Mouse (Mus musculus) kidney, postnatal 14 days (tissue): ENCODE data around the gene Siah1b.

Source experiments
- DNase-seq: peaks from one replicate; pipeline ENCODE4 v3.0.0; 2022; ENCODE audit warnings: mixed read lengths

The Siah1b gene

DNA sequence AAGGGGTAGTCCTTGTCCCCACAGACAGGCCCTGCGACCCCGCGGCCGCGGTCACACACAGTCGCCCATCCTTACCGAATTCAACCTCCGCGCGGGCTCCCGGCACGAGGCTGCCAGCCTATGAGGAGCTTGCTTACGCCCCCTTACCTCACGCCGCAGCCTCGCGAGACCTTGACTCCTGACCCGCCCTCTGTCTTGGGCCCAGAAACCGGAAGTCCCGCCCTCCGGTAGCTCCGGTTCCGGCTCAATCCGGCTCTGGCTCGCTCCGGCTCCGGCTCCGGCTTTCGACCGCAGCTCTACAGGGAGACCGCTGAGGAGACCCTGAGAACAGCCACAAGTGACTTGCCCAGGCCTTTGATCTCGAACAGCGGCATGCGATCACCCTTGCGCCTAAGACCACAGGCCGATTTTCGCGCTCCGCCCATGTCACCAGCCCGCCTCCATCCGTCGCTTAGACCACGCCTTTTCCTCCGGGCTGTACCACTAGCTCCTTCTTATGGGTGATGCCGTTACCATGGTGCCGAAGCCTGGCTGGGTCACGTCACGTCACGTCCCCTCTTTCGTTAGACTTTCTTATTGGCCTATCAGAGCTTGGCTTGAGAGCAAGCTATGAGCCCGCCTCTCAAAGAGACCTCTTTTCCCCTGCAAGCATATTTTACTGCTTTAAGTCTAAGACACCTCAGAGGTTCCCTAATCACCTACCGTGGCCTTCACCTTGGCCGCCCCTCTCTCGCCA, at the start of gene Siah1b:
TSS of gene Siah1b (minus strand) at position 454 of the 736 bp plus-strand sequence.
- peak; percentile 94 for DNase-seq

DNA sequence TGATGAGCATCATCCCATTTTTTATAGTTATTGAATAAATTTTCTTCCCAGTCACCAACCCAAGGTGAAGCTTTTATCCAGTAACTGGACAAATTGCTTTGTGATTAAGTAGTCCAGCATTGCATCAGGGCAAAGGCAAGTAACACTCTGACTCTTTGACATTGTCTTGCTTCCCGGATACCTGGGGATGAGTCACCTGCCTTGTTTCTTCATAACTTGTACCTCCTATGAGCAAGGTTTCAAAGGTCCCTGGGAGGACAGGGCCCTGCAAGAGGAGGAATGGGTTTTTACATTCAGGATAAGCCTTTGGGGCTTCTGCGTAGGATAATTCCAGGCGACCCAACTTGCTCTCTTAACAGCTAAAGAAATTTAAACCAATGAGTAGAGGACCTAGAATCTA, 47.6 kb upstream of the Siah1b start:
- DNase-seq, result no peak

DNA sequence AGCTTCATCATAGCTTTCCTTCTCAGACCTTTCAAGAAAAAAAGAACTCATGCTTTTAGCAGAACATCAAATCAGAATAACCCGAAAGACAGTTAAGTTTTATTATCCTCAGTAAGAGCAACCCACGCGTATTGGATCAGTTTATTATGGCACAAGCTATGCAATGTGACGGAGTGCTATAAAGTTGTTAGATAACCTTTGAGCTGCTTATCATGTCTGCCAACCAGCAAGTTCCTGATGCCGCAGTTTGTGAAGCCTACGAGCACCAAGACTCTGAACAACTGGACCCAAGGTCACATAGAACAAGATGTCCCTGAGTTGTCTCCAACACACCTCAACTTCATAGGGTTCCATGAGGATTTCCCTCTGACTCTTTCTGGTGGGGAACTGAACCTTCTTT, 37.5 kb upstream of the Siah1b start:
- DNase-seq, result no peak

DNA sequence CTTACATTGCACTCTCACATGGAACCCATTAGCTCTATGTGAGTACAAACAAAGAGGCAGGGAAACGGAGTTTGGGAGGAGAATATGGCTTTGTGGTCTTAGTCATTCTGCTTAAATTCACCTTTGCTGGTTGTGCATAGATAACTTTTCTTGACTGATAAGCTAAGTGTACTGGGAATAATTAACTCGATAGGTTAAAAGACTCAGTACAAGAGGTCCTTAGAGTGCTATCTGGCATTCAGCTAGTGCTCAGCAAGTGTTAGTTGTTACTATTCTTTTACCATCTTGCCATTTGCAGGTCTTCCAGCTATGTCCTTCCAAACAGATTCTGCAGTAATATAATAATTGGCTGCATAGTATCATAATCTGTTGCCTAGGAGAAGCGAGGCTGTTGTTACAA, 34.9 kb upstream of the Siah1b start:
- DNase-seq, result no peak

DNA sequence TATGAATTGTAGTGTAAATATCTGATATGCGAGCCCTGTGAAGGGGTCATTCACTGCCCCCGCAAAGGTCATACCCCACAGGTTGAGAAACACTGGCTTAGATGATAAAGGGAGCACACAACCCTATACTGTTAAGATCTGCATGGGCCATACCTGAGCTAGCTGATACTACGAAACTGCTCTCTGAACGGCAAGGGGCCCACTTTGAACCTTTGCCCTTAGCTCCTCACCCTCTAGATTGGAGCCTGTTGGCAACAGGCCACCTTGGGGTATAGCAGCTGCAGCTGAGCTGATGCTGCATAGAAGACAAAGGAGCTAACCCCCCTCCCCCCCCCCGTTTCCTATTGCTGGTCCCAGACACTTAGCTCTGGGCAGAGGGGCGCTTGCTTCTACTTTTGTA, 26.4 kb upstream of the Siah1b start:
- DNase-seq, result no peak

DNA sequence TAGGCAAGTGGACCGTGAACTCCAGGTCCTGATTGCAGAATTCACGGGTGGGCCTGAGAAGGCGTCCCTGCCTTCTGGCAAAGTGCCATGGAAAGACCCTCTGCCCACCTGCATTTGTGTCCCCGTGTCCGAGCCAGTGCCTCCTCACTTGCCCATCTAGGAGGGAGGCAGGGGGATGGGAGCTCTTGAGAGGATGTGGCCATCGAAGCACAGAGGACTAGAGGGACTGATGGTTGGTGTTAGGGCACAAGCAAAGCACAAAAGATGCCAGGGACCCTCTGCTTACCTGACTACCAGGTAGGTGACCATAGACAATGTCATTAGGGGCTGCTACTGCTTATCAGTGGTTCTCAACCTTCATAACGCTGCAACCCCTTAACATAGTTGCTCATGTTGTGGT, 25.9 kb upstream of the Siah1b start:
- no peak for DNase-seq

- DNase-seq, result peak; percentile 17
Measured at GRCm38 (mm10) chrX:164101483-164101882, 25.2 kb upstream of the Siah1b start.

DNA sequence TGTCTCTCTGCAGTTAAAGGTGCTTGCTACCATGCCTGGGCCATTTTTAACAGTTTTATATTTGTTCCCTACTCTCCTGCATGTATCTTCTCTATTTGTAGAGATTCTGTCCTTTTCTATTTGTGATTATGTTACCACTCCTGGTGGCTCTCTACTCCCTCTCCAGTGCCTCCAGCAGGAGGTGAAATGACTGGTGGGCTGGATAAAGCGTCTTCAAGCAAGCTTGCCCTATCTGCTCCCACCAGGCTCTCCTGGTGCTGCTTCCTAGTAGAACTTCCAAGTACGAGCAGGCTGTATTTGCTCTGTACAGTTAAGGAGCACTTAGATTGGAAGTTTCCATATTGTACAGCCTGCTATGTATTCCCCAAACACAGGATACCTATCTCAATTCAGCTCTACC, 19.5 kb upstream of the Siah1b start:
- DNase-seq, result no peak

DNA sequence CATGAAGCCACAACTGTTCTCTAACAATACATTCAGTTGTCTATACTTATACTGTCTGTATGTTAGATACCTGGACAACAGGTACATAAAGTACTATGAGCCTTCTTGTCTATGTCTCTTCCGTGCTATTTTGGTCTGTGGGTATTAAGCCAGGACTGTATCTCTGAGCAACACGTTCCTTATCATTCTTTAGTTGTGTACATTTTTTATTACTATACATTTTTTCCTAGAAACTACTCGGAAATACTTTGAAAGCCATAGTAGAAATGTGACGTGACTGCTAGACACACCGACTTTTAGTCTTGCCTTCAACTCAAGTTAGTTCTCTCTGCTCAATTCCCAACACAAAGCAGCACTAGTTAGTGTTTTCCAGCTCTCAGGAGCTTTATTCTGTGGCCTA, 17.1 kb upstream of the Siah1b start:
- DNase-seq, result no peak

- DNase-seq, result no peak
Measured at GRCm38 (mm10) chrX:164092300-164093169, 16.2 kb upstream of the Siah1b start.

- DNase-seq, result no peak
Measured at GRCm38 (mm10) chrX:164089916-164090315, 13.6 kb upstream of the Siah1b start.

- no peak for DNase-seq
Measured at GRCm38 (mm10) chrX:164088582-164088981, 12.3 kb upstream of the Siah1b start, which contains the start of gene Cltrn. Gene Cltrn (plus strand): TSS chrX:164088830.

DNA sequence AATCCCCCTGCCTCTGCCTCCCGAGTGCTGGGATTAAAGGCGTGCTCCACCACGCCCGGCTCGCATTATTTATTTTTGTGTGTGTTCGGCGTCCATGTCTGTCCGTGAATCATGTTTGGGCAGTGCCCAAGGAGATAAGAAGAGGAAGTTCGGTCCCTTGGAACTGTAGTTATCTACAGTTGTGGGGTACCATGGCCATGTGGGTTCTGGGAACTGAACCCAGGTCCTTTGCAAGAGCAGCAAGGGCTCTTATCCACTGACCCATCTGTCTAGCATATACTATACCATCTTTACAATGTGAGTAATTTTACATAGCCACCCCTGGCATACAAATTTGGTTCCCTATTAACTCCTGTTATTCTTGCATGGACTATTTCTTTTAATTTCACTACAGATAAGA, 5.7 kb upstream of the Siah1b start:
- DNase-seq, result no peak

GRCm38 (mm10) chrX:164068968-164069367, 7.3 kb downstream of the Siah1b start:
- peak; percentile 11 for DNase-seq

- peak; percentile 64 for DNase-seq
Measured at GRCm38 (mm10) chrX:164066185-164066584, 10.1 kb downstream of the Siah1b start.

DNA sequence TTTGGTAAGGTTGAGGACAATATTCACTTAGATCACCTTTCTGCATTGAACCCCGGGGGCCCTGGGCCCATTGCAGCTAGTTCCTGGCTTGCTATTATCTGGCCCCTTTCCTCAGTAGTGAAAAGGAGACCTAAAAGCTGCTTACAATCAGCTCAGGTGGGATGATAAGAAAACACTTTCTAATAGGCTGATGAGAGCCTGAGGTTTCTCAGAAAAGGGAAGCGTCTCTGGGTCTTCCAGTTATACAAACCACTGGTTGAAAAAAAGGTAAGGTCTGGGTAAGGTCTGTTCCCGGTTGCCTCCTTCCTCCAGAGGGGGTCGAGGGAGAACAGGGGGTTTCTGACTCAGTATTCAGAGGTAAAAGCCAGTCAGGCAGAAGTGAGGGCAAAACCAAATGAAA, 17.2 kb downstream of the Siah1b start:
- DNase-seq, result no peak

- DNase-seq, result no peak
Measured at GRCm38 (mm10) chrX:164058523-164058922, 17.8 kb downstream of the Siah1b start.

- no peak for DNase-seq
Measured at GRCm38 (mm10) chrX:164055726-164056125, 20.6 kb downstream of the Siah1b start.

GRCm38 (mm10) chrX:164046736-164047135, 29.6 kb downstream of the Siah1b start:
- DNase-seq, result no peak

GRCm38 (mm10) chrX:164042069-164042468, 34.2 kb downstream of the Siah1b start:
- no peak for DNase-seq

DNA sequence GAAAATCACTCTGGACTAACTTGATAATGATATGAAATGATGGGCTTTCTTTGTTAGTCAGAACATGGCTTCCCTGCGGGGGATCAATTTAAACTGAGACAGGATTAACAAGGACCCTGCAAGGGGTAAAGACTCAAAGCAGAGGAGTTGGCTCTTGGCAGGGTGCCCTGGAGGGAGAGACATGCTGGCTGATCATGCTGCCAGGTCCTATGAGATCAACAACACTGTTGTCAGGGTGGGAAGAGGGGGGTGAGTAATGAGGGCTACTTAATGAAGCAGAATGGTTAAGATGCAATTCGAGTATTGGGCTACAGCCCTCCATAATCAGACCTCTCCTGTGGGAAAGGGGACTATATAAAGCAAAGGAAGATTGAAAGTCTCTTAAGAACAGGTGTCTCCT, 37.4 kb downstream of the Siah1b start:
- DNase-seq, result peak; percentile 13

GRCm38 (mm10) chrX:164035931-164036330, 40.4 kb downstream of the Siah1b start:
- DNase-seq, result peak; percentile 37

GRCm38 (mm10) chrX:164035401-164035800, 40.9 kb downstream of the Siah1b start:
- no peak for DNase-seq

DNA sequence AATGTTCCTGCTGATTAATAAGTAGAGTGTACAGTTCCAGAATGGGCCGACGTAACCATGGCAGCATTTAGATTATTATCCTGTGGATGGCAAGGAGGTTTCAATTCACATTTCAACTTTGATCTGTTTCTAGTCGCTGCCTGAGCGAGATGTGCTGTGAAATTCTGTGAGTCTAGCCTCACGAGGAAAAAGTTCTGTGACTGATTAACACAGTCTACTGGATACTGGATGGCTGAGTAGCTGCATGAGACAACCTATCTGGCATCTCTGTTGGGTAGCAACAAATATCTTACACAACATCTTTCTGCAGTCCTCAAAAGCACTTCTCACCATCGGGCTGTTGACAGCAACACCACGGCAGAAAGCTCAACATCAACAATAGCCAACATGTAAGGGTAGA, 43.8 kb downstream of the Siah1b start:
- DNase-seq, result no peak
